Mouse (Mus musculus): ENCODE results near the gene Arglu1.

Arglu1 gene

GRCm38 (mm10) chr8:8621236-8621917 is 68.9 kb downstream of the Arglu1 start:
- no peak for DNase-seq (ENCODE audit: low spot score)

DNA sequence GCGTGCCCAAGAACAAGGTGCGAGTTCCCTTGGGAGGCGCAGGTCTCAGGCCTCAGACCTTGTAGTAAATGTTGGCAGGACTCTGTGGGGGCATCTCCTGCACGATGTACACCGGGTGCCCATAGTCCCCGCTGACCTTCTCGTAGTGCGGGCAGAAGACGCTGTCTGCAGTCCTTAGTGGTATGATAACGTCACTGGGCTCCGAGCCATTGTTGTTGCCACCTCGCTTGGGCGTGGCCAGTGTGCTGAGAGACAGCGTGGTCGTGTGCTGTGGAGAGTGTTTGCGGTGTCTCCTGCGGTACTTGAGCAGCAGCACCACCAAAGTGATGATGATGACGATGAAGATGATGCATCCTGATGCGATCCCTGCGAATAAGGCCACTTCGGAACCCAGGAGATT is 69.8 kb downstream of the Arglu1 start:
- DNase-seq (ENCODE audit: low spot score), result no peak

DNA sequence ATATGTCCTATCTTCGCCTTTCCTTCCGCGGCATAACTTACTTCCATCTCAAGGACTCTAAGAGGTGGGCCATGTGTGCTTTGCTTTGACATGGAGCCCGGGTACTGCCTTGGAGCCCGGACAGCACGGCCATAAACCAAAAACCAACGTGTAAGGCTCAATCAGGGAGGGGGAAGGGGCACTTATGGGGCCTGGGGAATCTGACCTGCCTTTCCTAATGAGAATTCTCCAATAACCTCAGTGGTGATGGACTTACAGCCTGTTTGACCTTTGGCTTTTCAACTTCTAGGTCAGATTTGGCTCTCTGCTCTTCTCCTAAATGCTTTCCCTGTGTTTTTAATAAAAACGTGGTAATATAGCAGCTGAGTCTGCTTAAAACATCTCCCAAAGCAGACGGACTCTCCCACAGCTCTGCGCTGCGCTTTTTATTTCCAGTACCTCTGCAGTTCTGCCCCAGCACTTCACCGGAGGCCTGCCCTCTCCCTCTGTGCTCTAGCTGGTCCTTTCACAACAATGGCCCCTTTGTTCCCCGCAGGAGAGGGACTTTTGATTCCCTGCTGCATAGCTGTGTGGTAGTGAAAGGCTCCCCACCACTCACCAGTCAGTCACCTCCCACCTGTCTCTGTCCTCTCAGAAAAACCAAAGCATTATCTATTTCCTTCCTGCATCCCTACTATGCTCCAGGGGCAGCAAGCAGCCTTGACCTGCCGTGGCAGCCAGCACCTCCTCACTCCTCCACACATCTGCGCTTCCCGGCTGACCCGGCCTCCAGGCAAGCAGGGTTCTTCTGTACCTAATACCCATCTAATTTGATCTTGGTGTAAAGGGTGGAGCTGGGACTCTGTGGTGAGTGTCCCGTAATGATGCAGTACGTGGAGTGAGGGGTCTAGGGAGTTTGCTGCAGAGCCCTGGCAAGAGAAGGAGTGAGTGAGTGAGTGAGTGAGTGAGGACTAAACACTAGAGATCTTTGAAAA is 70.8 kb downstream of the Arglu1 start:
- no peak for DNase-seq (ENCODE audit: low spot score)
